ENCODE assay signal across 13 mouse cellular contexts in genomic region chr9:57688158-57688557, GRCm38 (mm10). TPM values are rescaled to one million over a fixed set of nuclear protein-coding genes. Genes with fewer than 3 reads are reported as not detected.
DNase-seq lines count a peak whose midpoint lies in the region; ATAC-seq and TF ChIP-seq lines count a peak whose summit lies in the region.
"Had no signal": no experiment of that assay in that cellular context is flagged by ENCODE, and none has a peak within 500 bp of the region (broad histone marks: within the 10 kb centered on the region; RNA-seq: fewer than 3 reads in every experiment).

No protein-coding gene starts in this region.

- H3K4me1 ChIP-seq in heart, adult 2 months (ENCODE audit: control insufficient read depth, insufficient read depth, low read length), result no peaks in the 10 kb centered on the region
- H3K4me1 ChIP-seq in liver, embryonic 14.5 days (replicated peaks; ENCODE audit: control insufficient read depth in 2 of 2, insufficient read depth in 2 of 2, low read length in 1 of 2), result no peaks in the 10 kb centered on the region
- H3K4me1 ChIP-seq: embryonic facial prominence, embryonic 15.5 days; limb, embryonic 15.5 days; neural tube, embryonic 13.5 days had no signal

- TF ChIP-seq EP300 in heart, adult 2 months (IDR thresholded peaks at IDR 0.05; ENCODE audit: insufficient read depth, low read depth, low read length), result no peak
- TF ChIP-seq EP300 in liver, embryonic 14.5 days (IDR thresholded peaks at IDR 0.05; ENCODE audit: low read depth), result no peak

- no peaks in the 10 kb centered on the region for H3K36me3 ChIP-seq in heart, adult 2 months (ENCODE audit: control insufficient read depth, insufficient read depth, low read length)
- no peaks in the 10 kb centered on the region for H3K36me3 ChIP-seq in liver, embryonic 14.5 days (replicated peaks; ENCODE audit: control insufficient read depth, insufficient read depth, low read depth)
- H3K36me3 ChIP-seq: embryonic facial prominence, embryonic 15.5 days; limb, embryonic 15.5 days; neural tube, embryonic 13.5 days had no signal

- H3K4me3 ChIP-seq in heart, adult 2 months, result no peak overlapping the region
- no peak overlapping the region for H3K4me3 ChIP-seq in liver, embryonic 14.5 days (ENCODE audit: insufficient read depth in 1 of 2, low read depth in 2 of 2, low read length in 2 of 2)
- H3K4me3 ChIP-seq: embryonic facial prominence, embryonic 15.5 days; limb, embryonic 15.5 days; neural tube, embryonic 13.5 days had no signal

- no peak overlapping the region for H3K27ac ChIP-seq in heart, adult 2 months
- no peak overlapping the region for H3K27ac ChIP-seq in liver, embryonic 14.5 days
- H3K27ac ChIP-seq: embryonic facial prominence, embryonic 15.5 days; limb, embryonic 15.5 days; neural tube, embryonic 13.5 days had no signal

- no peak for DNase-seq in heart, adult 2 months
- DNase-seq in heart, adult 18-20 months, result no peak
- peak; percentile 71 for DNase-seq in 416B (ENCODE audit: low read depth)
- peak; percentile 24 for DNase-seq in WW6 (ENCODE audit: low read depth, low spot score)
- peak in 1 of 3 experiments; percentile 26 for DNase-seq in liver, embryonic 14.5 days (ENCODE audit: low read depth in 3 of 3, low spot score in 3 of 3)
- no peak for DNase-seq in cerebellum, adult 8-10 months
- no peak for DNase-seq in left cerebral cortex, adult 9 months (ENCODE audit: low spot score in 2 of 2)
- no peak for DNase-seq in layer of hippocampus, postnatal 14 days (ENCODE audit: low spot score in 2 of 2)

- no peak overlapping the region for H3K4me2 ChIP-seq in liver, embryonic 14.5 days (ENCODE audit: low read depth)
- H3K4me2 ChIP-seq: embryonic facial prominence, embryonic 15.5 days; limb, embryonic 15.5 days; neural tube, embryonic 13.5 days had no signal

- ATAC-seq in liver, embryonic 14.5 days (ENCODE audit: insufficient read depth), result no peak

- WGBS in heart, adult 2 months, result 47% methylated on average over 2 of the region's 2 CpGs
- 45% methylated on average over 2 of the region's 2 CpGs for WGBS in liver, embryonic 14.5 days (ENCODE audit: insufficient replicate concordance)

- no peaks in the 10 kb centered on the region for H3K9me3 ChIP-seq in liver, embryonic 14.5 days (ENCODE audit: control insufficient read depth, low read length)
- H3K9me3 ChIP-seq: embryonic facial prominence, embryonic 15.5 days; limb, embryonic 15.5 days; neural tube, embryonic 13.5 days had no signal

- H3K27me3 ChIP-seq in heart, adult 2 months (ENCODE audit: control insufficient read depth, insufficient read depth, low read length), result no peaks in the 10 kb centered on the region
- H3K27me3 ChIP-seq in liver, embryonic 14.5 days (ENCODE audit: control insufficient read depth, insufficient read depth, low read length), result no peaks in the 10 kb centered on the region

- no peaks in the 10 kb centered on the region for H3K79me2 ChIP-seq in heart, adult 2 months (replicated peaks; ENCODE audit: control insufficient read depth, insufficient read depth, low read length)

- no peak overlapping the region for H3K9ac ChIP-seq in heart, adult 2 months (ENCODE audit: low read depth, low read length)
- no peak overlapping the region for H3K9ac ChIP-seq in liver, embryonic 14.5 days (replicated peaks)
- H3K9ac ChIP-seq: embryonic facial prominence, embryonic 15.5 days; limb, embryonic 15.5 days; neural tube, embryonic 13.5 days had no signal

- TF ChIP-seq POLR2A in heart, adult 2 months (IDR thresholded peaks at IDR 0.05; ENCODE audit: insufficient read depth, low read depth, low read length), result no peak

- TF ChIP-seq CTCF in heart, adult 2 months (IDR thresholded peaks at IDR 0.05), result peak; percentile 48
- peak; percentile 74 for TF ChIP-seq CTCF in liver, embryonic 14.5 days (IDR thresholded peaks at IDR 0.05; ENCODE audit: low read depth)

- intact Hi-C loops in heart, adult 2 months (cut with DNase I), result no loop called here

RNA-seq across cellular contexts. Expression of gene Cyp1a1, which starts 0.4 kb away (rescaled TPM):
- under 1 TPM; 0.09 to 0.13 TPM for total RNA-seq in heart, adult 2 months (2021)
- 0.20 and 0.78 TPM in 2 replicates for polyA plus RNA-seq in heart, adult 2 months (2012; rRNA removed)
- total RNA-seq in heart, adult 18-20 months (2021), result under 1 TPM; 0.15 to 0.39 TPM
- polyA plus RNA-seq in liver, embryonic 14.5 days (2012; rRNA removed), result 0.13 and 0.15 TPM in 2 replicates
- not detected in 2 replicates for polyA plus RNA-seq in liver, embryonic 14.5 days (2014; fragmentation: Nextera tagmentation; extraction: Ambion mirVana)
- under 1 TPM; 0.14 to 0.28 TPM for total RNA-seq in layer of hippocampus, postnatal 14 days (2021)
- polyA plus RNA-seq: heart, embryonic 14.5 days had no signal

RNA-seq across cellular contexts. Expression of gene Cyp1a2, which starts 4.7 kb away (rescaled TPM):
- not detected for total RNA-seq in heart, adult 2 months (2021)
- polyA plus RNA-seq in heart, adult 2 months (2012; rRNA removed), result 1.00 TPM in 1 of 2 replicates, not detected in the other
- total RNA-seq in heart, adult 18-20 months (2021), result not detected
- 0.06 and 0.11 TPM in 2 replicates for polyA plus RNA-seq in liver, embryonic 14.5 days (2012; rRNA removed)
- 0.11 and 0.18 TPM in 2 replicates for polyA plus RNA-seq in liver, embryonic 14.5 days (2014; fragmentation: Nextera tagmentation; extraction: Ambion mirVana)
- total RNA-seq in layer of hippocampus, postnatal 14 days (2021), result not detected
- polyA plus RNA-seq: embryonic facial prominence, embryonic 15.5 days; heart, embryonic 14.5 days; limb, embryonic 15.5 days; neural tube, embryonic 13.5 days; stomach, embryonic 16.5 days had no signal

RNA-seq across cellular contexts. Expression of gene Edc3, which starts 20.2 kb away (rescaled TPM):
- 1 to 10 TPM; 5.3 to 5.7 TPM for total RNA-seq in heart, adult 2 months (2021)
- polyA plus RNA-seq in heart, adult 2 months (2012; rRNA removed), result 5.5 and 6.6 TPM in 2 replicates
- total RNA-seq in heart, adult 18-20 months (2021), result 1 to 10 TPM; 4.7 to 6.6 TPM
- 6.9 and 7.2 TPM in 2 replicates for polyA plus RNA-seq in liver, embryonic 14.5 days (2012; rRNA removed)
- polyA plus RNA-seq in liver, embryonic 14.5 days (2014; fragmentation: Nextera tagmentation; extraction: Ambion mirVana), result 10.3 and 12.8 TPM in 2 replicates
- total RNA-seq in layer of hippocampus, postnatal 14 days (2021), result 10 to 100 TPM; 12.8 to 14.2 TPM

RNA-seq across cellular contexts. Expression of gene Csk, which starts 34.7 kb away (rescaled TPM):
- 10 to 100 TPM; 23.3 to 29.7 TPM for total RNA-seq in heart, adult 2 months (2021)
- polyA plus RNA-seq in heart, adult 2 months (2012; rRNA removed), result 19.4 and 20.6 TPM in 2 replicates
- 10 to 100 TPM; 23.7 to 30.6 TPM for total RNA-seq in heart, adult 18-20 months (2021)
- polyA plus RNA-seq in liver, embryonic 14.5 days (2012; rRNA removed), result 22.7 and 26.3 TPM in 2 replicates
- polyA plus RNA-seq in liver, embryonic 14.5 days (2014; fragmentation: Nextera tagmentation; extraction: Ambion mirVana), result 11.1 and 13.8 TPM in 2 replicates
- 10 to 100 TPM; 41.6 to 49.5 TPM for total RNA-seq in layer of hippocampus, postnatal 14 days (2021)

Comparison
In these comparisons a context has a peak if more than half of its experiments do, and no peak if none do; other contexts are left out.
1. DNase-seq: peak in 416B (single experiment) and WW6 (single experiment); none in heart, adult 2 months (0 of 2), heart, adult 18-20 months (0 of 2), cerebellum, adult 8-10 months (single experiment), left cerebral cortex, adult 9 months (0 of 2) and layer of hippocampus, postnatal 14 days (0 of 2).